Mouse (Mus musculus): ENCODE results near the gene Vegfa.

DNA sequence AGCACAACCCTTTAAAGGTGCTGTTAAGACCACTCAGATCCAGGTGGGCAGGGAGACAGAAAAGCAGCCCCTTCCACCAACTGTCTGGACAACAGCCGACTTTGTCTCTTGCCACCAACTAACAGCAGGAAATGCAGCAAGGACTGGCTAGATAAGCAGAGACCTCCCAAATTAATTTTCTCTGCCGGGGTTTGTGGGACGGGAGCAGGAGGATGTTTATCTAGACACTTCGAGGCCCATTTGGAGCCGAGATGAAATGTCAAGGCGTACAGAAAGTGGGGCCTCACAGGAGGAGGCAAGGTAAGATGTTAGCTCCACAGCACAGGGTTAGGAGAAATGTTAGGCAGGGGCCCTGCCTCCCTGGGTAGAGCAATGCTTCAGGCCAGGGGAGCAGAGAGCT lies 8.4 kb upstream of the Vegfa start:
- TF ChIP-seq CTCF (IDR thresholded peaks at IDR 0.05; ENCODE audit: control insufficient read depth, insufficient read depth, insufficient read length) = no peak
- TF ChIP-seq CEBPB (IDR thresholded peaks at IDR 0.05; ENCODE audit: low read depth) = no peak
- TF ChIP-seq MAX (IDR thresholded peaks at IDR 0.05) = no peak
- TF ChIP-seq USF1 (IDR thresholded peaks at IDR 0.05; ENCODE audit: low read depth) = no peak
